Mouse (Mus musculus) mouse embryonic stem cell (cell line): ENCODE data around the gene Mfng.

Experiments used
- in situ Hi-C, 2 experiments: fragments of 300-500 bp; cut with MboI; formaldehyde crosslinking; loops; 1 replicate in 1 of 2; 3 replicates in 1 of 2; pipeline ENCODE4 v1.14.3; 2019 to 2020; ENCODE audit warnings: low sequenced_read_pairs in 2 of 2, low pct_unique_long_range_greater_than_20kb in 1 of 2, mixed read lengths in 1 of 2; ENCODE audit not compliant: unreplicated experiment in 1 of 2

The Mfng gene

DNA sequence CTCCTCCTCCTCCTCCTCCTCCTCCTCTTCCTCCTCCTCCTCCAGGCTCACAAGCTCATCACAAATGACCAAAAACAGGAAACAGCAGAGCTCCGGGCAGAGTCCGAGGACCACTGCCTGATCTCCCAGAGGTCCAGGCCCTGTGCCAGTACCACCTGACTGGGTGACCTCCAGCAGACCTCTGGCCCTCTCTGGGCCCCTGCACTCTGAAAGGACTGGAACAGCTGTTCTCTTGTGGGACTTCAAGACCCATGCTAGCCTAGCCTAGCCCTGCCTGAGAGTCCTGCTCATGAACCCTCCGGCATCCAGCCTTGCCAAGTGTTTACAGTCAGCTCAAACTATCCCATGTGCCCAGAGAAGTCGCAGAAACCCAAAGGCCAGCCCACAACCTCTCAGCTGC, 17.2 kb upstream of the Mfng start:
- in situ Hi-C loops, result no loop called here

- in situ Hi-C loops, result no loop called here
Observed at GRCm38 (mm10) chr15:78789721-78790323, 16.5 kb upstream of the Mfng start.

DNA sequence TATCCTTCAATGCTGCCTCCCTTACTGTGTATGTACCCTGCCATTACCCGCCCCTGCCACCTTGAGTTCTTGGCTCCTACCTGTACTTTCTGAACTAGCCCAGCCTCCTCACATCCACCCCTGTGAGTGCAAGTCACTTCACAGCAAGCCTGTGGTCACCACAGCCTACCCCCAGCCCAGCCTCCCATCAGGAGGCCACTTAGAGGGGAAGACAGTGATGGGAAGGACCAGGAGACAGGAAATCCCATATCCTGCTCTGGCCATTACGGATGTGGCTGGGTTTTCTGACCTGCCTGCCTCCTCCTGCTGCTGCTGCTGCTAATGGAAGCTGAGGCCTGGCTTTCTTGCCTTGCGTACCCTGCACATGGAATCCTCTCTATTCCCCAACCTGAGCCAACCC, 14.8 kb upstream of the Mfng start:
- in situ Hi-C loops, result no loop called here

DNA sequence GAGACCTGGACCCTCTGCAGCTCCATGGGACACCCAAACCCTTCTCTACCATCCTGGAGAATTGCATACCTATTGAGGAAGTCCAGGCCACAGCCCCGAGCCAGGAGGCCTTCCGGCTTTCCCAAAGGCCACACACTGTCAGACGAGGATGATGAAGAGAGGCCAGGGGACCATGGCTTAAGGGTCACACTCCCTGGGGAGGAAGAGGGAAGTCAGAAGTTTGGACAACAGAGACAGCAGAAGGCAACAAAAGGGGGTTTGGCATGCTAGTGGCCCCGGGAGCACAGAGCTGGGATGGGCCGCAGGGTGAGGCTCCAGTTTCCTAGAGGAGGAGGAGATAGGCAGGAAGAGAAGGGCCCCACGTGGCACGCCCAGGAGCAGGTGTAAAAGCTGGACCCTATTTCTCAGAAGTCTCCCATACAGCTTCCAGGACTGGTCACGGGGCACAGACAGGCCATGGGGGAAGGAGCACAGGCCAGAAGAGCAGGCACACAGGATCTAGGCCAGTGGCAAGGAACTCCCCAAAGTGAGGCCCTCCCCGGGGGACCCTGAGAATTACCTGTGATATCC, 14.1 kb upstream of the Mfng start:
- in situ Hi-C loops, result no loop called here

DNA sequence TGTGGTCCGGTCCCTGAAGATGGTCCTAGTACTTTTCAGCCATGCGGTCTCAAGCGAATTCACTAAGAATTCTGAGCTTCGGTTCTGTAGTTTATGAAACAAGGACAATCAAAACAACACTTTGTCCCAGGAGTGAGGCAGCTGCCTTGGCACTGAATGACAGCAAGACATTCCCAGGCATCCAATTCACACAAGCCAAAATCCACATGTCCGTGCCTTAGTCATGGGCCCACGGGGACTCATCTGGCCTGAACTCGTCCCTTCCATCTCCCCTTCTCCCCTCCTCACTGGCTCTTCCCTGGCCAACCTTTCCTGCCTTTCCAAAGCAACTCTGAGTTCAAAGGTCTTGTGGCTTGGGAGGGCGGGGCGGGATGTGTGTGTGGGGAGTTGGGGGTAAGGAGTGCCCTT, 13.1 kb upstream of the Mfng start:
- in situ Hi-C loops, result no loop called here

GRCm38 (mm10) chr15:78785961-78786360, 12.7 kb upstream of the Mfng start:
- in situ Hi-C loops, result no loop called here

DNA sequence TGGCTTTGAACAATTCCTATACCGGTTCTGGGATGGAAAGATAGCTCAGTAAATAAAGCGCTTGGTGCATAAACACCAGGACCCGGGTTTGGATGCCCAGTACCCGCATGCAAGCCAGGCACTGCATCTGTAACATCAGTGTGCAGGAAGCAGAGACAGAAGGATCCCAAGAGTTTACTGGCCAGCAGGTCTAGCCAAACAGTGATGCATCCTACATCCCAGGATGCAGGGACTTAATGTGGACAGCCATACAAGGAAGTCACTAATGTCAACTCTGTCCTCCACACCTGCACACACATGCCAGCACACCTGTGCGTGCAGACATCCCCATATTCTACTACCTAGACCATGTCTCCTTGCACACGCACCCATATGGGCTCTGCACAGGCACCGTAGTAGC, 12.0 kb upstream of the Mfng start:
- in situ Hi-C loops, result no loop called here

GRCm38 (mm10) chr15:78784520-78784919, 11.2 kb upstream of the Mfng start:
- in situ Hi-C loops, result no loop called here

GRCm38 (mm10) chr15:78782348-78783103, 9.3 kb upstream of the Mfng start:
- in situ Hi-C loops, result no loop called here

- in situ Hi-C loops, result no loop called here
Observed at GRCm38 (mm10) chr15:78780908-78781307, 7.6 kb upstream of the Mfng start.

- in situ Hi-C loops, result no loop called here
Observed at GRCm38 (mm10) chr15:78780359-78780758, 7.1 kb upstream of the Mfng start.

GRCm38 (mm10) chr15:78779690-78780089, 6.4 kb upstream of the Mfng start:
- in situ Hi-C loops, result no loop called here

- in situ Hi-C loops, result no loop called here
Observed at GRCm38 (mm10) chr15:78779253-78779652, 6.0 kb upstream of the Mfng start.

GRCm38 (mm10) chr15:78778077-78778870, 5.0 kb upstream of the Mfng start:
- in situ Hi-C loops, result no loop called here

- in situ Hi-C loops, result no loop called here
Observed at GRCm38 (mm10) chr15:78772856-78773255, 419 bp downstream of the Mfng start.

DNA sequence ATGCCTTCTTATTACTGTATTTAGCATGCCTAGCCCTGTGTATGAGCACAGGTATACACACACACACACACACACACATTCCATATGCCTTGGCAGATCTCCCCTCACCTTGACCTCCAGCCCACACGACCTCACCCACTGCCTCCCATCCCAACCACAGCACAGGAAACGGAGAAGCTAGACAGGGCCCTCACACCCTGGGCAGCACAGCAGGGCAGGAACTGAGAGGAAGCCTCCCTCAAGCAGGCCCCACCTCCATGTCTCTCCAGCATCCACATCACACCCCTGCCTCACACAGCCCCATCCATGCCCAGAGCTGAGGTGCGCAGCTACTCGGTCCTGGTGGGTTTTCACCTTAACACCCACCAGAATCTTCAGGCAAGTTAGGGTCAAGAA, 909 bp downstream of the Mfng start:
- in situ Hi-C loops, result no loop called here

- in situ Hi-C loops, result no loop called here
Observed at GRCm38 (mm10) chr15:78771531-78772367, 1.5 kb downstream of the Mfng start.

GRCm38 (mm10) chr15:78770983-78771355, 2.3 kb downstream of the Mfng start:
- in situ Hi-C loops, result no loop called here
